Mouse (Mus musculus): ENCODE measurements around the gene Habp4. TPM values are rescaled to one million over a fixed set of nuclear protein-coding genes. Genes with fewer than 3 reads are reported as not detected.

The Habp4 gene
- 16.8 and 17.4 TPM in 2 replicates for polyA plus RNA-seq (2015; fragmentation: Nextera tagmentation; extraction: Ambion mirVana)

DNA sequence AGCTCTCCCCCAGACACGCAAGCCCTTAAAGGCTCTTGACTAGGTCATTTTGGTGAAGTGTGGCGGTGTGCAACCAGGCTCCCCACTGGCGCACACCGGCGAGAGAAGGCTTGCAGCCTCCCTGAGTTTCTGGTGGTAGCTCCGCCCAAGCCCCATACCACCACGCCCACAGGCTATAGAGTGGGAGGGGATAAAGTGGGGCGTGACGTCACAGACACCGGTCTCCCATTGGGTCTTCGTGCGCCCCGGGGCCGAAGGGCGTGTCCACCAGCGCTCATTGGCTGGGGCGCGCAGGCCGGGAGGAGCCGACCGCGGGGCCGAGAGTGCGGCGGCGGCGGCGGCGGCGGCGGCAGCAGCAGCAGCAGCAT is at the start of gene Habp4:
Gene Habp4 (plus strand): TSS at position 277 of the 368 bp plus-strand sequence.
- under 1% methylated on average over 31 of the region's 31 CpGs for WGBS
- peak; percentile 99 for ATAC-seq
- H3K4me3 ChIP-seq (replicated peaks) = peak within 1 kb of the TSS; percentile 89
- H3K4me2 ChIP-seq (replicated peaks) = peak within 1 kb of the TSS; percentile 98
- H3K9ac ChIP-seq = peak within 1 kb of the TSS; percentile 84
- H3K9me3 ChIP-seq = no peaks in the 10 kb centered on the region
- peak within 1 kb of the TSS; percentile 81 for H3K27ac ChIP-seq
- peaks cover 13% of the 10 kb centered on the region for H3K4me1 ChIP-seq (replicated peaks)
- H3K27me3 ChIP-seq (replicated peaks) = no peaks in the 10 kb centered on the region
- no peaks in the 10 kb centered on the region for H3K36me3 ChIP-seq

DNA sequence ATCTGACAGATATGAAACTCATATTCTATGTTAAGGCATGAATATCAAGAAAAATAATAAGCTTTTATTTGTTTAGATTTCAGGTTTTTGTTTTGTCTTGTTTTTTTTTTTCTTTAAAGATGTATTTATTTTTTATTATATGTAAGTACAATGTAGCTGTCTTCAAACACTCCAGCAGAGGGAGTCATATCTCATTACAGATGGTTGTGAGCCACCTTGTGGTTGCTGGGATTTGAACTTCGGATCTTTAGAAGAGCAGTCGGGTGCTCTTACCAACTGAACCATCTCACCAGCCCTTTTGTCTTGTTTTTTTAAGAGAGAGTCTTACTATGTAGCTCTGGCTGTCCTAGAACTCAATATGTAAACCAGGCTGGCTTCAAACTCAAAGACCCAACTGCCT is 44.2 kb upstream of the Habp4 start:
- 58% methylated on average over 2 of the region's 2 CpGs for WGBS
- no peaks in the 10 kb centered on the region for H3K4me1 ChIP-seq (replicated peaks)
- no peaks in the 10 kb centered on the region for H3K36me3 ChIP-seq
- H3K9ac ChIP-seq = no peak overlapping the region
- no peak overlapping the region for H3K4me3 ChIP-seq (replicated peaks)
- H3K27me3 ChIP-seq (replicated peaks) = no peaks in the 10 kb centered on the region
- H3K4me2 ChIP-seq (replicated peaks) = no peak overlapping the region
- no peaks in the 10 kb centered on the region for H3K9me3 ChIP-seq
- no peak overlapping the region for H3K27ac ChIP-seq
- no peak for ATAC-seq

DNA sequence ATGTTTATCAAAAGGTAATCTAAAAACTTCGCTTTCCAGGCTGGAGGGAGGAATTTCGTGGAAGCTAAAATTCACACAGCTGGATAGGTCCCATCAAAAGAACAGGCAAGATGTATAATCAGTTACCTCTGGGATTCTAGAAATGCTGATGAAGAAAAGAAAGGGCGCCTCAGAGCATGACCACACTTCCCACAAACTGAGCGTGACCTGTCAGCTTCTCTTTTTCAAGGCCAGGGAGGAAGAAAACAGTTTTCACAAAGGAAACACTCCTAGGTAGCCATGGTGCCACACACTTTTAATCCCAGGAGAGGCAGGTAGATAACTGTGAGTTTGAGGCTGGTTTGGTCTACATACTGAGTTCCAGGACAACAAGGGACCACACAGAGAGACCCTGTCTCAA is 40.9 kb upstream of the Habp4 start:
- no peak for ATAC-seq
- Histone ChIP-seq H3K9ac (no peak overlapping the region), H3K27me3 (replicated peaks) (no peaks in the 10 kb centered on the region), H3K36me3 (no peaks in the 10 kb centered on the region), H3K27ac (no peak overlapping the region), H3K4me3 (replicated peaks) (no peak overlapping the region), H3K4me1 (replicated peaks) (no peaks in the 10 kb centered on the region), H3K9me3 (no peaks in the 10 kb centered on the region), H3K4me2 (replicated peaks) (no peak overlapping the region)
- WGBS = 69% methylated on average over 4 of the region's 4 CpGs

DNA sequence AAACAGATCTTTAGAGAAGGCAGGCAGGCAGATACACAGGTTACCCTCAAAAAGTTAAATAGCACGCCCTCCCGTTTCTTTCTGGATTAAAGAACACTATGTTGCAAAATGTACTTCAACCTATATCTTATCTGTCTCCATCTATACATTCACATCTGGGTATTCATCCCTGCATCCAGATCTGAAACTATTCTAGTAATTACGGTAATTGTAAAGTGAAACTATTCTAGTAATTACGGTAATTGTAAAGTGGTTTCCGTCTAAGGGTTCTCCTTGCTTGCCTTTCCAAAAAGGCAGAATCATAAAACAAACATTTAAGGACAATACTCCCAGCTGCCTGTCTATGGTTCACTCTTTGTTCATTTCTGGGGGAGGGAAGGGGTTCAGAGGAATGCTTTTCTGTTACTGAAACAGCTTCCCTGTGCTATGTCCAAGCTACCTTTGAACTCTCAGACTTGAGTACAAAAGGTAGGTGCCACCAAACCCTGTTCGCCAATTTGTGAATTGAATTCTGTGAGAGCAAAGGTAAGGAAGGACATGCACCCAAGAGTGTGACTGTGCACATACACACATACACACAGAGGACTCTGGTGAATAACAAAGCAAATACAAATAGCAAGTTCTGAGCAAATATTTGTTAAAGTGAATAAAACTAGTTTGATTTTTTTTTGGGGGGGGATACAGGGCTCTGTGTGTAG is 38.0 kb upstream of the Habp4 start:
- H3K27ac ChIP-seq = no peak overlapping the region
- no peaks in the 10 kb centered on the region for H3K36me3 ChIP-seq
- no peak overlapping the region for H3K4me2 ChIP-seq (replicated peaks)
- ATAC-seq = no peak
- H3K27me3 ChIP-seq (replicated peaks) = no peaks in the 10 kb centered on the region
- no peaks in the 10 kb centered on the region for H3K9me3 ChIP-seq
- 37% methylated on average over 6 of the region's 6 CpGs for WGBS
- no peak overlapping the region for H3K4me3 ChIP-seq (replicated peaks)
- H3K4me1 ChIP-seq (replicated peaks) = no peaks in the 10 kb centered on the region
- H3K9ac ChIP-seq = no peak overlapping the region

DNA sequence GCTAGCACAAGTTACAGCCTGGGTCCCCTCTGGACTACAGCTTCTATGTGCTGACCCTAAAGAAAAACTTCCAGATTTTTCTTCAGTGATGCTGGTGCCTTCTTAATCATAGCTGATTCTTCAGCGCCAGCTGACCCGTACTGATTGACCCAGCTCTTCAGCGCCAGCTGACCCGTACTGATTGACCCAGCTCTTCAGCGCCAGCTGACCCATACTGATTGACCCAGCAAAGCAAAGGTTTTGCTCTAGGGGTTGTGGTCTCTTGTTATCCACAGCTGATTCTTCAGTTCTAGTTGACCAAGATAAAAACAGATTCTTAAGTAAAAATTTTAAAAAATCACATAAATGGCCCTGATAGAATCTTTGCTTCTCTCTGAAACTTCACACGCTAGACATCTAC is 36.7 kb upstream of the Habp4 start:
- H3K9me3 ChIP-seq = no peaks in the 10 kb centered on the region
- H3K27me3 ChIP-seq (replicated peaks) = no peaks in the 10 kb centered on the region
- H3K4me3 ChIP-seq (replicated peaks) = no peak overlapping the region
- WGBS = 97% methylated on average over 6 of the region's 6 CpGs
- no peak overlapping the region for H3K9ac ChIP-seq
- H3K27ac ChIP-seq = no peak overlapping the region
- no peak overlapping the region for H3K4me2 ChIP-seq (replicated peaks)
- no peak for ATAC-seq
- 0 out of 2 replicates have a peak, but pooled peaks cover 4% of the 10 kb centered on the region for H3K4me1 ChIP-seq (replicated peaks)
- no peaks in the 10 kb centered on the region for H3K36me3 ChIP-seq

DNA sequence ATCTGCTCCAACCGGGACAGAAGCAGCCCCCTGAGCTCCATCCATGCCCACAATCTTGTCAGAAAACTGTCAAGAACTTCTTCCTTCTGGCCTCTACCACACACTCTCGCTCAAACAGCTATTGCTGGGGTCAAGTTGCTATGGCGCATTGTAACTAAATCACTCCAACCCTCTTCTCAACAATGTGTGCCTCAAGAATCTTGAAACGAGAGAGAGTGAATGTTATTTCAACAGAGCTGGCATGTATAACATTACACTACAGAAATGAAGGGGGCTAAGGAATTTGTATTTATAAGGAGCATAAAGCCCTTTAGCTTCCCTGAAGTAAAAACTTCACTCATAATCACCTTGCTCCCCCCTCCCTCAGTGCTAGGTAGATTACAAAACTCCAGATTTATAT is 35.3 kb upstream of the Habp4 start:
- Histone ChIP-seq H3K27ac (no peak overlapping the region), H3K4me3 (replicated peaks) (no peak overlapping the region), H3K4me2 (replicated peaks) (no peak overlapping the region), H3K9ac (no peak overlapping the region), H3K4me1 (replicated peaks) (0 out of 2 replicates have a peak, but pooled peaks cover 6% of the 10 kb centered on the region), H3K9me3 (no peaks in the 10 kb centered on the region), H3K27me3 (replicated peaks) (no peaks in the 10 kb centered on the region), H3K36me3 (no peaks in the 10 kb centered on the region)
- WGBS = 67% methylated on average over 4 of the region's 4 CpGs
- ATAC-seq = no peak

DNA sequence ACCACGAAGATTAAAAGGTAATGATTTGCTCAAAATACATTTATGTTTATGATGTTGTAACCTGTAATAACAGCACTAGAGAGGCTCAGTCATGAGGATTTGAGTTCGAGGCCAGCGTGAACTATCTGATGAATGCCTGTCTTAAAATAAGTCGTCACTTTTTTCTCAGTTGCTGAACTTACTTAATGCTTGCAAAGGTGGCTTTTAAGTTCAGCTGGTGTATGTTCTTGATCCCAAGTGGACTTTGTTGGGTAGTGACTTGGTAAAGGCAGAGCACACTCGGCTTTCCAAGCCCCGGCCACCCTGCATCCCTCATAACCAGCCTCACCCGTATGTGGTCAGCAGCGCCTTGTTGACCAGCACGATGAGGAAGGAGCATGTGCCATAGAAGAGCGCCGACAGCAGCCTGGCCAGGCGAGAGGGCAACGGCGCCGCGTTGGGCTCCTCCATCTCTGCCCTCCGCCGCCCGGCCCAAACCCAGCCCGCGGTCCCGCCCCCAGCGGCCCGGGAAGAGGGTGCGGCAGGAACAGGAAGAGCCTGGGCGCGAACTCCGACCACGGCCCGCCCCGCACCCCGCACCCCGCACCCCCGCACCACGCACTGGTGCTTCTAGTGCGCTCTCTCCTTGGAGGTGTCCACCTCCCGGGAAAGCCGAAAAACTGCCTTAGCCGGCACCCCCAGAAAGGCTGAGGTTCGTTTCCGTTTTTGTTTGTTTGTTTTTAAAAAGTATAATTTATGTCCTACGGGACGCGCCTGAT is 32.6 kb upstream of the Habp4 start, which contains the start of gene Slc35d2:
Gene Slc35d2 (minus strand): TSS at position 511 of the 758 bp plus-strand sequence.
- H3K4me3 ChIP-seq (replicated peaks) = peak within 1 kb of the TSS; percentile 66
- no peaks in the 10 kb centered on the region for H3K27me3 ChIP-seq (replicated peaks)
- peak within 1 kb of the TSS; percentile 87 for H3K4me2 ChIP-seq (replicated peaks)
- no peaks in the 10 kb centered on the region for H3K9me3 ChIP-seq
- 0 out of 2 replicates have a peak, but pooled peaks cover 6% of the 10 kb centered on the region for H3K4me1 ChIP-seq (replicated peaks)
- peak within 1 kb of the TSS; percentile 28; the same call in 1 of the 2 replicates for H3K27ac ChIP-seq
- 7% methylated on average over 44 of the region's 44 CpGs for WGBS
- peak; percentile 96 for ATAC-seq
- H3K9ac ChIP-seq = peak within 1 kb of the TSS; percentile 74
- H3K36me3 ChIP-seq = 0 out of 2 replicates have a peak, but pooled peaks cover 6% of the 10 kb centered on the region

DNA sequence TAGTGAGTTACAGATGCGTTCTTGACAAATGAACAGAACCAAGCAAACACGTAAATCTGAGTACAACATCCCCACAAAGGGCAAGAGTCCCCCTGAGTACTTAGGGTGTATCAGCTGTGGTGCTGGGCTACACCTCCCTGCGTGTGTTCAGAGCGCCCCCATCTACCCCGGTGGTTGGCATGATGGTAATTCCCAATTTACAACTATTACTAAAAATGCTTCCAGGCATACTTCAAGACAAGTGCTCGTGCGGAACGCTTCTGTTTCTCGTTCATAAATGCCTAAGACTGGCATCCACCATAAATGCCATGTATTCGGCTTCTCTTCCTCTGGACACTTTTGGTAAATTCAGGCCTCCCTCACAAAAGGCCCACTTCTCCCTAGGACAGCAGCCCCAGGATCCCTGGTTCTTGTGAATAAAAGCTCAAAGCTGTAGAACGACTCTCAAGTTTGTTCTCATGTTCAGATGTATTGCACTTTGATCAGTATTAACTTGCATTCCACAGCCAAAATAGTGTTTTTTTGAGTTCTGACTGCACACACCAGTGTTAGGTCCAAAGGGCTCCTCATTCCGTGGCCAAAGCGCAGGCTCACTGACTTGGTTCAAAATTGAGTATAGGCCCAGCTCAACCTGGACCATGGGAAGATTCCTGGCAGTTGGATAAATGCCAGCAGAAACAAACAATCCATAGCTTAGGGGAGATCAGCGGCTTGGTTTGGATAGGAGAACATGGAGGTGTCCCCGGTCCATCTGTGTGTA is 31.8 kb upstream of the Habp4 start:
- 0 out of 2 replicates have a peak, but pooled peaks cover 6% of the 10 kb centered on the region for H3K36me3 ChIP-seq
- 0 out of 2 replicates have a peak, but pooled peaks cover 6% of the 10 kb centered on the region for H3K4me1 ChIP-seq (replicated peaks)
- H3K27ac ChIP-seq = peak overlapping the region; percentile 28; the same call in 1 of the 2 replicates
- H3K4me2 ChIP-seq (replicated peaks) = peak overlapping the region; percentile 87
- H3K9me3 ChIP-seq = no peaks in the 10 kb centered on the region
- H3K9ac ChIP-seq = peak overlapping the region; percentile 74
- 37% methylated on average over 15 of the region's 15 CpGs for WGBS
- ATAC-seq = peak; percentile 92
- H3K4me3 ChIP-seq (replicated peaks) = peak overlapping the region; percentile 66
- H3K27me3 ChIP-seq (replicated peaks) = no peaks in the 10 kb centered on the region

DNA sequence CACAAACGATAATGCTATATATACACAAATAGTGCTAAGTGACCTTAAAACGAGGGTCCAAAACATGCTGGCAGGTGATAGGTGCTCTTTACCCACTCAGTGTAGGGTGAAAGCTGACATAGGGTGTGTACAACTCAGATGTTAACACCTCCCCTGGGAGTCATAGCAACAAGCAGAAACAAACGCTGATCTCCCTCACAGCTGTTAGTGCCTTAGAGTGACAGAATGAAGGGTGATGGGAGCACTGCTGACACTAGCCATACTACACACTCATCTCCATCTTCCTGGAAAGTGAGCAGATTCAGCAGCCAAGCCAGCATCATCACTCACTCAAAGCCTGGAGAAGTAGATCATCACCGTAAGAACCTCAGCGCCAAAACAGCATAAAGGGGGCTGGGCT is 11.5 kb upstream of the Habp4 start:
- Histone ChIP-seq H3K27me3 (replicated peaks) (no peaks in the 10 kb centered on the region), H3K27ac (no peak overlapping the region), H3K9me3 (no peaks in the 10 kb centered on the region), H3K4me3 (replicated peaks) (no peak overlapping the region), H3K4me1 (replicated peaks) (peaks cover 5% of the 10 kb centered on the region), H3K36me3 (no peaks in the 10 kb centered on the region), H3K9ac (no peak overlapping the region), H3K4me2 (replicated peaks) (no peak overlapping the region)
- no peak for ATAC-seq
- WGBS = 61% methylated on average over 5 of the region's 5 CpGs

DNA sequence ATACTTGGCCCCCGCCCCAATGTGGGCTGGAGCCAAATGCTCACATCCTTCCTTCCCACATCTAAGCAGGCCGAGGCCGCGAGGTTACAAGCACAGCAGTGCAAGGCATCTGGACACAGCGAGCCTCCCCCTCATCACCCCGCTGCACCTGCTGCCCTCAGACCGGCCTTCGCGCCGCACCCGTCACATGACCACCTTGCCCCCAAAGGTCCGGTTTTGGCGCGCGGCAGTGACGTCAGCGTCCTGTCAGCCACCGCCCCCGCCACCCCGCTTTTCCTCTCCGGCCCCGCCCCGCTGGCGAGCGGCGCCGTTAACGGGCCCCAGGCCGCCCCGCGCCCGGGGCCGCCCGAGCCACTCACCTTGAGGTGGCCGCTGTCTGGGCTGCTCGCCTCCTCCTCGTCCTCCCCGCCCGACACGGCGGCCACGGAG is 9.4 kb upstream of the Habp4 start:
- Histone ChIP-seq H3K4me2 (replicated peaks) (peak overlapping the region; percentile 93), H3K27ac (peak overlapping the region; percentile 94), H3K4me3 (replicated peaks) (peak overlapping the region; percentile 97), H3K36me3 (no peaks in the 10 kb centered on the region), H3K4me1 (replicated peaks) (peaks cover 7% of the 10 kb centered on the region), H3K27me3 (replicated peaks) (no peaks in the 10 kb centered on the region), H3K9ac (peak overlapping the region; percentile 77), H3K9me3 (no peaks in the 10 kb centered on the region)
- peak; percentile 34 for ATAC-seq
- WGBS = under 1% methylated on average over 41 of the region's 42 CpGs

DNA sequence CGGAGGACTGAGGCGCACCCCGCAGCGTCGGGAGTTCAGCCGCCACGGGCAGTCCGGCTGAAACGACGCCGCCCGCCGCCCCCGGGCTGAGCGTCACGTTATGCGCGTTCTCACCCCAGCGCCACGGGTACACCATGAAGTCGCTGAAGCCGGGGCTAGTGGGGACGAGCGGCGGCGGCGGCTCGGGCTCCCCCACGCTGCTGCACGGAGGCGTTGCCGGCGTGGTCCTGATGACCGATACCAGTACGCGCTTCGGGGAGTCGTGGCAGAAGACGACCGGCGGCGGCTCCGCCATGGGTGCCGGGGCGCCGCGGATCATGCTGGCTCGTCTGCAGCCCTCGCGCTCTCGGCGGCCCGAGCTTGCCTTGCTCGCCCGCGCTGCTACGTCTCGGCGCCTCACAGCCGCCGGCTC is 8.9 kb upstream of the Habp4 start:
- H3K36me3 ChIP-seq = no peaks in the 10 kb centered on the region
- H3K27me3 ChIP-seq (replicated peaks) = no peaks in the 10 kb centered on the region
- peak overlapping the region; percentile 77 for H3K9ac ChIP-seq
- peak overlapping the region; percentile 97 for H3K4me3 ChIP-seq (replicated peaks)
- ATAC-seq = peak; percentile 39
- no peaks in the 10 kb centered on the region for H3K9me3 ChIP-seq
- peak overlapping the region; percentile 93 for H3K4me2 ChIP-seq (replicated peaks)
- under 1% methylated on average over 60 of the region's 61 CpGs for WGBS
- H3K4me1 ChIP-seq (replicated peaks) = peaks cover 7% of the 10 kb centered on the region
- peak overlapping the region; percentile 94 for H3K27ac ChIP-seq
